Mouse (Mus musculus) lung, postnatal 25 days (tissue): ENCODE results near the gene Cdyl2.

ENCODE experiments used
- DNase-seq: peaks from one replicate; pipeline ENCODE4 v3.0.0; 2022; ENCODE audit warnings: low spot score

Cdyl2 gene

DNA sequence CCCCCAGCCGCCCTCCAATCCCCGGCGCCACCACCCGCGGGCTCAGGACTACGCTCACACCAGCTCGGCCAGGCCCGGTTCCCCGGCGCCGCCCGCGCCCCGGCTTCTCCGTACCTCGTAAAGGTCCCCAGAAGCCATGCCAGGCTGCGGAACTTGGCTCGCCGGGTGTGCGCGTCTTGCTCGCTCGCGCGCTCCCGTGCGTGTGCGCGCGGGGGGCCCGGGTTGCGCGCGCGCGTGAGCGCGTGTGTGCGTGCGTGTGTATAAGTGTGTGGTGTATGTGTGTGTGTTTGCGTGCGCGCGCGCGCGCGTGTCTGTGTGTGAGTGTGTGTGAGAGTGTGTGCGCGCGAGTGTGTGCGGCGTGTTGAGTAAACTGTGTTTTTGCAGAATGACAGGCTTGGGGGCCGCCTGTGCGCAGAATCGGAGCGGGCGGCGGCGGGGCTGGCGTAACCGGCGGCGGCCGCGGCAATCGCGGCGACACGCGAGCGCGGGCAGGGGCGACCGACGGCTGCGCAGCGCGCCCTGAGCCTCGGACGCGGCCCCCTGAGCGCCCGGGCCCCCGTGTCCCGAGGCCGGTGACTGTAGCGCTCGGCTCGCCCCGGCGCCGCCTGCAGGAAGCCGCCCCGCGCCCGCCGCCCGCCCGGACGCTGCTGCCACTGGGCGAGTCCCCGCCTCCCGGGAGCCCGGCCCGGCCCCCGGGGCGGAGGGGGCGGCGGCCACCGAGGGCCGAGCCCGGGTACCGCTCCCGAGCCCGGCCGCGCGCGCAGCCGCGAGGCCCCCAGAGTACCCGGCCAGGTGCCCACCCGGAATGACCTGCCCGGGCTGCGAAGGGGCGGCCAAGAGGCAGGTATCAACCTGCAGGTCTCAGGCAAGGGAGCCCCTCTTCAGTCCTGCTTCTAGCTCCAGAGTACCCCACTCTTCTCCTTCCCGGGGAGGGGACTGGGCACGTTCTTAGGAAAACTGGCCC, at the start of gene Cdyl2:
Gene Cdyl2 (minus strand): TSS at position 308 of the 964 bp plus-strand sequence.
- peak; percentile 75 for DNase-seq

DNA sequence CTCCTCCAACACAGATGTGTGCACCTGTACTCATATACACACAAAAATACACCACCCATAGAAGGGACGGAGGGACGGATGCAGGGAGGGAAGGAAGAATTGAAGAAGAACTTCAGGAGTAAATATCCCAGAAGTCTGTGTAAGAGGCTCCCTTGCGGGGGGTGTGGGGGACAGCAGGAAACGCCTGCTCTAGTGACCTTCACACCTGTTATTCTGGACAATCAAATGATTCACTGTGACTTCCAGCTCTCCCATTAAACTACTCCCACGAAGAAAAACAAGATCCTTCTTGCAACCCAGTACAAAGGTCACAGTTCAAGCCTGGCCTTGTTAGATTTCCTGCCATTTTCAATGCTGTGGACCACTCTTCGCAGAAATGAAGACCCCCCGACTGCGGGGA, 47.8 kb upstream of the Cdyl2 start:
- DNase-seq, result no peak

DNA sequence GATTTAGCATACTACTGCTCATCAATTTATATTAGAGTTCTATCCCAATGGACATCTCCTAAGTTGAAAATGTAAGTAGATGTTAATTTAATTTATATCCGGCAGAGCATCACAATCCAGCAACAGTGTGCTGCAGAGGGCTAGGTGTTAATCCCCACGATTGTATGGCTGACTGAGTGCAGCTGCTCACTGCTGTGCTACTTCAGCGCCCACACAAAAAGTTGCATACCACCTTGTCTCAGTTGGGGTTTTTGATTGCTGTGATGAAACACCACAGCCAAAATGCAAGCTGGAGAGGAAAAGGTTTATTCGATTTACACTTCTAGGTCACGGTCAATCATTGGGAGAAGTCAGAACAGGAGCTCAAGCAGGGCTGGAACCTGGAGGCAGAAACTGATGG, 41.4 kb upstream of the Cdyl2 start:
- no peak for DNase-seq

DNA sequence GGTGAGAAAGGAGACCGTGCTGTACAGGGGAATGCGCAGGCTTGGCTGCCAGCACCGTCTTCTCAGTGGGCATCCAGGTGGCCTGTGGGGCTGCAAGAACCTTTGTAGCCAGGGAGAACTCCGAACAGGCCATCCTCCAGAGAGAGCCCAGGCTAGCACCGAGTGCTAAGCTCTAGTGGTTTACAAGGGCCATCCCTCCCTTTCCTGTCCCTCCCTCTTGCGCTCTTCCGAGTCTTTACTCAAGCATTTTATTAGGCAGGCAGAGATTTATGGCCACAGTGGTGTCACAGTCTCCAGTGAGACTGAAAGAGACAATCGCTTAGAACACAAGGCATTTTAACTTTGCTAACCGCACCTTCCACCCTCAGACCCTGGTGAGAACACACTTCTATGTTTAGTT, 39.9 kb upstream of the Cdyl2 start:
- DNase-seq, result no peak

DNA sequence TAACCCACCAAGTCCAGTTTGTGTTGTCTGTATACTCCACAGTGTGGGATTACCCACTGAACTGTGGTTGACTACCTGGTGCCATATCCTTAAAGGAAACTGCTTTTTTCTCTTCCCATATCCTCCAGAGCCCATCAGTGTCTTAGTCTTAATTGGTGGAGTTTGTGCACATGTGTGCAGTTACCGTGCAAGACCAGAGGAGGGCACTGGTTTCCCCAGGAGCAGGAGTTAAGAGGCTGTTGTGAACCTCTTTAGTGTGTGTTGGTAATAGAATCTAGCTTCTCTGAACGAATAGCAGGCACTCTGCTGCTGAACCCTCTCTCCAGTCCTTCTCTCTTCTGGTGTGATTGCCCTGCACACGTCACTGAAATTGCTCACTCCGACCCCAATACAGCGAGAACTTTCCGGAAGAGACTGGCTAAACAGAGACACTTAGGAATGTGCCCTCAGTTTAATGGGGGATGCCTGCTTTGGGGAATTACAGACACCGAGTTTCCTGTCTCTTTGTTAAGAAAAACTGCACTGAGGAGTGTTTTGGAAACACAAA, 39.1 kb upstream of the Cdyl2 start:
- no peak for DNase-seq

DNA sequence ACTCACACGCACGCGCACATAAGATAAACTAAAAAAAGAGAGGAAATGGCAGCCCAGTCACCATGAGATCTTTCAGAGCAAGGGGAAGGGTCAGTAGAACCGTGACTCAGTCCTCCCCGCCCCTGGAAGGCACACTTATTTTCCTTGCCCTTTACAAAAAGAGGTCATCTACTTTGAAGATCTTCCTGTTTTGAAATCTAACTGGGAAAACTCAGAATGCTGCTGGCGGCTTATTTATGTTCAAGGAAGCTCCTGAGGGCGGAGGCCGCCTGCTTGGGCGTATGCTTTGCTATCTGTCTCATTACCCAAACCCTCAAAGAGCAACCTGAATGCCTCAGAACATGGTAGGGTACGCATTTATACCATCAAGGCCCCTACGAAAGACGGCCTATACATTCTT, 38.0 kb upstream of the Cdyl2 start:
- no peak for DNase-seq

DNA sequence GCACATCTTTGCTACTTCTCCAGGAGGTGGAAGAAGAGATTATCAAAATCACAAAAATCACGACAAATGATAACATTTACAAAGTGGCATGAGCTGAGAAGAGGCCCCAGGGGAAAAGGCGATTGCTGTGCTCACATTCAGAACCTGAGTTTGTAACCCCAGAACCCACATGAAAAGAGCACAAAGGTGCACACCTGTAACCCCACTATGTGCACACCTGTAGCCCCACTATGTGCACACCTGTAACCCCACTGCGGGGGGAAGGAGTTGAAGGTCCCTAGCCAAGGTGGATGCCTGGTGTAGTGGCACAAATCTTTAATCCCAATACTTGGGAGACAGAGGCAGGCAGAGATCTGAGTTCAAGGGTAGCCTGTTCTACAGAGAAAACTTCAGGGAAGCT, 23.4 kb upstream of the Cdyl2 start:
- DNase-seq, result no peak

DNA sequence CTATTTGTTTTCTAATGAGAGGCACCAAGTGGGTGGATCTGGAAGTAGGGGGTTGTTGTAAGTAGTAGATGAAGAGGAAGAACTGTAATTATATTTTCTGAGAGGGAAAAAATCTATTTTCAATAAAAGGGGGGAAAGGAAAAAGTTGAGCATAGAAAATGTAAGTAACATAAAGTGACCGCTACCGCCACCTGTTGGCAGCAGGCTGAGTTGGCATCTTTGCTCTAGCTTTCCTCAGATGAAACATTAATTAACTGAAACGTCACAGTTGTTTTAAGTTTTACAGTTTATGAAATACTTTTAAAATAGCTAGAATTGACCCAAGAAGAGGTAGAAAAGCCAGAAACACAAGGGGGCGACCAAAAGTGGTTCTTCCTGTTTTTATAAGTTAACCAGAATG, 22.8 kb upstream of the Cdyl2 start:
- DNase-seq, result peak; percentile 25

DNA sequence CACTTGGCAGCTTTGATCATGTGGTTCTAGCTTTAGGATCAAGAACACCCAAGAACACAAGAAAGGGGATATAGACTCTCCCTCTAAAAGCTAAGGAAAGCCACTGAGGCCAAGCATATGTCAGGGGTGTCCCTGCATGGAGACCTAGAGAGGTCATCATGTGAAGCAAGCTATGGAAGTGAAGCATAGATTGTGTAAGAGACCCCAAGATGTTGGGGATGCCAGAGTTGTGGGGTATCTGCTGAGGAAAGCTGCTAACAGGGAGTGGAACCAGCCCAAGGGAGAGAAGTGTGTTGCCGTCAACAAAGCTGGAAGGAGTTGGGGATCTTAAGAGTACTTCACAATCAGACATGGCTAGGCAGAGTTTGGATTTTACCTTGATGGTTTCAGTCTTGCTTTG, 7.9 kb upstream of the Cdyl2 start:
- no peak for DNase-seq

DNA sequence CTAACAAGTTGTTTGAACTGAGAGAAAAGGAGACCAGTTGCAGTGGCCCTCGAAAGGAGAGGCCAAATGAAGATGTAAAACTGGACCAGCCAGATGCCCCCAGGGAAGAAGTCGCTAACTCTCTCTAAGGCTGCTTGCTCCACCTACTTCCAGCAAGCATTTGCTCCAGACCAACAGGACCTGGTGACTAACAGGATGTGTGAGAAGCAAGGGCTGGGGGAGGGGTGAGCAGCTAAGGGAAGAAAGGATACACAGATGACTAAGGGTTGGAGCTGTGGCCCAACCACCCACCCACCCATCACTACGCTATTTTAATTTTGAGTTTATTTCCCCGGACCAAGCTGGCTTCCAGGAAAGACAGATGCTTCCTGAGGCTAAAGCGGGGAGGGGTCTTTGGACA, 2.5 kb upstream of the Cdyl2 start:
- no peak for DNase-seq

DNA sequence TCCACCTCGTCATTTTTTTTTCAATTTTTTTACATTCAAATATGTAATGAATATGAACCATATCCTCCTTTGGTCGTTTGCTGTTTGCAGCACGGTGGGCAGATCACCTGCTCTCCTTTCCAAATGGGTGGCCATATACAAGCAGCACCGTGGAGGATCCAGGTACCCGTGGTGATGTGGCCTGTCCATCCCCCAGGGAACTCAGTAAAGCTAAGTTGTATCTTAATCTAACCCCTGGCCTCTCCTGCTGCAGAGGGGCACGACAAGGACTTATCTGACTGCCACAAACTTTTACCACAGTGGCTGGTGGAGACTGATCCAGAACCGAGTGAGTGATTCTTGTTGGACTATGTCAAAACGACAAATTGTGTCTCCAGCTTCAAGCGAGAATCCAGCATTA, 1.4 kb upstream of the Cdyl2 start:
- no peak for DNase-seq

DNA sequence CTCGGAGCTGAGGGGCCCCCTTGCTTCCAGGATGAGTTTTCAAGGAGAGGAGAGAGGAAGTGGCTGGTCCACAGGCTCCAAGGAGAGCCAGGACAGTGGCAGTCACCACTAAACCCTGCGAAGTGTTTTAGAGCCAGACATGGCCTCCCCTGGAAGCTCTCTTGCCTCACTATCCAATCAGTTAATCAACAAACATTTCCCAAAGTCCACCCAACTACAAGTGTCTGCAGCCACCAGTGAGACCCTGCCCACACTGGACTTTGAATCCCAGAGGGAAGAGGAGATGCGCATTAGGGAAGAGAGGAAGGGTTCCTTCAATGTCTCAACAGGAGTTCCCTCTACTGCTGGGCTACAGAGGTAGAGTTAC, 840 bp upstream of the Cdyl2 start:
- DNase-seq, result no peak

DNA sequence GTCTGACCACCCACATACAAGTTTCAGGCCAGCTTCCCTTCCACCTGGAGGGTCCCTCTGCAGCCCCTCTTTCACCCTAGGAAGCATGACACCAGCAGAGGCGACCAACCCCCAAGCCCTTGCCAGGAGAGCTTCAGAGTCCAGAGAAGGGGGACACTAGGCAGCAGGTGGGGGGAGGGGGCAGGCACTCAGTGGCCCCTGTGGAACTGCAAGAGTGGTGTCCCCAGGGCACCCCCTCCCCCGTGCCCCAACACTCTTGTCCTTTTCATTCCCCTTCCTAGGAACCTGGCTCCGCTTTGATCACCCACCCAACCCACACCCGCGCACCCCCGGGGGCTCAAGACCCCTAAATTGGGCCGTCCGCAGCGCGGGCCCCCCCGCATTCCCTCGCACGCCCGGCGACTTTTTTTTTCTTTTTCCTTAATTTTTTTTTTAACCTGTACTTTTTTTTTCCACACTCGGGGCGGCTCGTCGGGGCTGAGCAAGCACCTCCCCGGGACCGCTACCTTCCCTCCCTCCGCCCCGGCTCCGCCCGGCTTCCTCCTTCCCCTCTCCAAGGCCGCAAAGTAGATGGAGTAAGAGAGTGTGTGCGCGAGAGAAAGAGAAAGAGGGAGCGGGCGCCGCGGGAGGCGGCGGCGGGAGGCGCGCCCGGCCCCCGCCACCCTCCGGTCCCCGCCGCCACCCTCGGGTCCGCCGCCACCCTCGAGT, 661 bp downstream of the Cdyl2 start:
- DNase-seq, result peak; percentile 62

DNA sequence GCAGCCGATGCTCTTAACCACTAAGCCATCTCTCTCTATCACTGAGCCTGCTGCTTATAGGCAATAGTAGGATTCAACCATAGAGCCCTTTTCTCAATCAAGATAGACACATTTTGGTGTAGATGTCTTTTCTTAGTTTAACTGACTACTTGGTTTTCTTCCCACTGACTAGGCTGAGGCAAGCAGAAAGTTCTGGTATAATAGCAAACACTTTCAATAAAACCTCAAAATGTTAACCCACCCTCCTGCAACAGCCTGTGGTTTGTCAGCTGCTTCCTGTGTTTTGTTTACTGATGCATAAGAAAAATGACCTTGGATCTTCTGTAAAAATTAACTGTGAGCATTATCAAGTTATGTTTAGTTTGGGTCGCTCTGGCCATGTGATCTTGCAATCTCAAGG, 11.3 kb downstream of the Cdyl2 start:
- DNase-seq, result no peak

DNA sequence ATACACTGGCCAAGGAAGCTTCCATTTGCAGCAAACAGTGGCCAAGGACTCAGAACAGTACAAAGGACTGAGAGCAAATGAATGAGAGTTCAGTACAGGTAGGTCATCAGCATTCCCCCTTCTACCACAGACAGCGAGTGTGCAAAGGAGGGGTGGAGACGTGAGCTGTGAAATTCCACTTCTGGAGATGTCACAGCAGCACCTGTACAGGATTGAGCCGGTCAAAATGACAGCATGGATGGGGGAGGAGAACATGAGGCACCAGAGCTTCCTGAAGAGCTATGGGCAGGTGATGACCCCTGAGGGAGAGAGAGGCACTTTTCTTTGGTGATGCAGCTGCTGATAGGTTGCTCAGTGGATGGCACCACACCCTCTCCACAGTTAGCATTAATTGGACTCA, 25.3 kb downstream of the Cdyl2 start:
- no peak for DNase-seq

DNA sequence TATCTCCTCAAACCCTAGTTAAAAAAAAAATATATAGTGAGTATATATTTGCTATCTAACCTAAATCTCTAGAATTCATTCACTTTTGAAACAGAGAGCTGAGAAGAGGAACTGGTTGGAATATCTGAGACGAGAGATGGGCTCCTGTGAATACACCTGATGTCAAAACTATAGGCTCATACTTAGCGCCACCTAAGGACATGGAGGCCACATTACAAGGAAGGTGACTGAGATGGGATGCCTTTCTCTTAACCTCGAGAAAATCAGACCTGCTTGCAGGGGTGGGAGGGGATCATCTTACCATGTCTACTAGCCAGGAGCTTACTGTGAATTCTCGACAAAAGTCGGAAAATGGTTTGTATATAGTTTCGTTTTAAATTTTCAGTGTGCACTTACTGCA, 30.3 kb downstream of the Cdyl2 start:
- DNase-seq, result no peak

DNA sequence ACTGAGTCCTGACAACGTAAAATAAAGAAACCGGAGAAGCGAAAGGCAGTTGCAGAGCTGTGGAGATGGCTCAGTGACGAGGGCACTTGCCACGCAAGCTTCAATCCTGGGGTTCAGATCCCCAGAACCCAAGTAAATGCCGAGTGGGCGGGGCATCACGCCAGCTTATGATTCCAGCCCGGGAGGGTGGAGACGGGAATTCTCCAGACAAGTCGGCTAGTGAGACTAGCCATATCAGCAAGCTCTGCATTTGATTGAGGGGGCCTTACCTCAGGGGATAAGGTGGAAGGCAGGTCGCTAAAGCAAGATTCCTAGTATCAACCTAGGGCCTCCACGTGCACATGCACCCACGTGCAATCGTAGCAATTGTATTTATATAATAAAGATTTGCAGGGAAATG, 39.9 kb downstream of the Cdyl2 start:
- DNase-seq, result no peak

DNA sequence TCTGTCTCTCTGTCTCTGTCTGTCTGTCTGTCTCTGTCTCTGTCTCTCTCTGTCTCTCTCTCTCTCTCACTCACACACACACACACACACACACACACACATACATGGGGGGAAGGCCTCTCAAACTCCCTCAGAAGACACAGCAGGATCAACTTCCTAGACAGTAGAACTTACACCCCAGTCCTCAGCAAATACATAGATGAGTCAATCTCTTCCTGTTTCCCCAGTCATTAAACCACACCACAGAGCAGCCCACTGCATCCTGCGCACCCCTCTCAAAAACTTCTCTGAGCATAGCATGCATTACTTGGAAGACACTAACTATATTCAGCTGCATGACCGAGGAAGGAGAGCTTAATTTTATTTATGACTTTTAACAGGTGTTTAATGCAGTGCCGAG, 43.0 kb downstream of the Cdyl2 start:
- DNase-seq, result no peak

DNA sequence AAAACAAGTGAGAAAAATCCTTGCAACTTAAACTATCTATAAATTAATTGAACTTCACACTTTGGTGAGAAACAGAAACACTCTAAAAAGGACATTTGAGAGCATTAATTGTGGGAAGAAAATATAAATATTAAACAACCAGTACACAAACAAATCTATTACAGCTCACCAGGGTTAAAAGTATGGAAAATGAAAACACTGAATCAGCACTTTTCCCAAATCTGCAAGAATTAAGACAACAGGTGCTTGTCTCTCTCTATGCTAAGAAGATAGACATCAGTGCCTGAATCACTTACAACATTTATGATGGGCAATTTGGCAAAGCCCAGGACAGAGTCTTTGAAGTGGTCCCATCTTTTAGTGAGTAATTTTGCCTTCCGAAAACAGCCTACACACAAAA, 56.6 kb downstream of the Cdyl2 start:
- no peak for DNase-seq

DNA sequence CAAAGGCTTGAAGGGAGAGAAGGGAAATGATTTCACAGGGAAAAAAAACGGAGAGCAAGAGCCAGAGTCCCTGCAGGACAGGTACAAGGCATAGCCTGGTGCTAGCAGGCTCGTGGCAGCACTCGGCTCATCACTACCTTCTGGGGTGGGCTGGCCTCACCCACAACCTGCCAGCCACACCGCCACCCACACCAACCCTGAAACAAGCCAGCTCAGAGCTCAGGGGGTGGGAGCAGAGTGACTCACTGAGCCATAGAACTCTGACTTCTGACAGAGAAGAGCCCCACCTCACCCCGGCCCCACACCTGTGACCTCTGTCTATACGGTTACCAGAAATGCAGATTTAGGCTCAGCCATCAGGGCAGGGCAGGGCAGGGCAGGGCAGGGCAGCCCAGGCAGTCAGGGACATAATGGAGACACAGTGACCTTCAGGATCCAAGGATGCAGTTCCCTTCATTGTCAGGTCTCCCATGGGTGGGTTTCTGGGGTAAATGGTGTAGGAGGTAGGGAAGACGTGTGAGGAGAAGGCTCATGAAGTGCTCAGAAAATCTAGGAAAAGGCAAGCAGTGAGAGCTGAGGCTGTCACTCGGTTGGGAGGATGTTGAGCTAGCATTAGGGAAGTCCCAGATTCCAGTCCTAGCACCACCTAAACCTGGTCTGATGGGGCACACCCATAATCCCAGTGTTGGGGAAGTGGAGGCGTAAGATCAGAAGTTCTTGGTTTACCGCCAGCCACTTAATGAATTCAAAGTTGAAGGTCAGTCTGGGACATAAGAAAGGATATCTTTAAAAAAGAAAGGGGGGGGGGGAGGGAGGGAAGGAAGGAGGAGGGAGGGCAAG, 58.6 kb downstream of the Cdyl2 start:
- no peak for DNase-seq

DNA sequence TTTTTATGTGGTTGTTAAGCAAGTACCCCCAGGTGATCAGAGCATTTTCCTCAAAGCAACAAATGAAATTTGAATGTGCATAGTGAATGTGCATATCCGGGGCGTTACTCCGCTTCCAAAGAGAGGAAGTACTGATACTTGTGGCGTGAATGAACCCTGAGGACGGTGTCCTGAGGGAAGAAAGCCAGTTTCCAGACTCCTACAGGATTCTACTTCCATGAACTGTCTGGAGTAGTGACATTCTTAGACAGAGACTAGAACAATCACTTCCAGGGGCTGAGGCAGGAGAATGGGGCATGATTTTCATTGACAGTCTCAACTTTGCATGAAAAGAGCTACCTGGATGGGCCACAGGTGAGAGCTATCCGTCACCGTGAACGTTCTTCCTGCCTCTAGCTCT, 59.3 kb downstream of the Cdyl2 start:
- DNase-seq, result no peak

DNA sequence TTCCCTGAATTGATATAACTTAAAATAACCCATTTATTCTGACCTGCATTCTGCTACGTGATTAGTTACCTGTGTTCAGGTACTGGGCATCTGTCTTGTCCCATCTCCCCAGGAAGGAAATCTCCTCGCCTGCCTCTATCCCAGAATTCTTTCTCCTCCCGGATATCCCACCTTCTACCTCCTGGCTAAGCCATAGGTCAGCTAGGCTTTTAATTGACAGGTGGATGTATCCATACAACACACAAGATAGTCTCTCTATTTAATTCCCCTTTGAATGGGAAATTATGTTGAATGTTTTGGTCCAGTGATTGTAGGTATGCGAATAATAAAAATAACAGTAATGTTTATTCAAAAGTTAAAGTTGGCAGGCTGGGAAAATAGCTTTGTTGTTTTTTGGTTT, 59.7 kb downstream of the Cdyl2 start:
- DNase-seq, result no peak
